Mouse (Mus musculus) kidney, postnatal 4 days (tissue): ENCODE results near the gene Ctrc.
A peak's percentile ranks its signal among the peaks of the same experiment; 100 is the strongest.

ENCODE experiments used
- DNase-seq, 2 experiments: peaks; one replicate each; pipeline ENCODE4 v3.0.0; 2021; ENCODE audit warnings: mixed read lengths in 2 of 2

Gene Ctrc

GRCm38 (mm10) chr4:141866933-141867490, 20.9 kb upstream of the Ctrc start:
- DNase-seq = peak; percentile 60 to 74

- DNase-seq = no peak
Measured at GRCm38 (mm10) chr4:141865600-141865999, 19.4 kb upstream of the Ctrc start.

- no peak for DNase-seq
Measured at GRCm38 (mm10) chr4:141865006-141865405, 18.8 kb upstream of the Ctrc start.

- no peak for DNase-seq
Measured at GRCm38 (mm10) chr4:141864506-141864905, 18.3 kb upstream of the Ctrc start.

- no peak for DNase-seq
Measured at GRCm38 (mm10) chr4:141863726-141864280, 17.6 kb upstream of the Ctrc start.

- DNase-seq = no peak
Measured at GRCm38 (mm10) chr4:141862867-141863266, 16.7 kb upstream of the Ctrc start.

- no peak for DNase-seq
Measured at GRCm38 (mm10) chr4:141861591-141862295, 15.6 kb upstream of the Ctrc start.

GRCm38 (mm10) chr4:141860246-141860841, 14.2 kb upstream of the Ctrc start:
- no peak for DNase-seq

- DNase-seq = no peak
Measured at GRCm38 (mm10) chr4:141859351-141859750, 13.2 kb upstream of the Ctrc start.

- DNase-seq = peak; percentile 60 to 74
Measured at GRCm38 (mm10) chr4:141858501-141858900, 12.3 kb upstream of the Ctrc start.

- DNase-seq = peak; percentile 89 to 90
Measured at GRCm38 (mm10) chr4:141857422-141857930, 11.3 kb upstream of the Ctrc start.

GRCm38 (mm10) chr4:141853437-141853836, 7.3 kb upstream of the Ctrc start:
- peak; percentile 71 to 74 for DNase-seq

GRCm38 (mm10) chr4:141834536-141835095, 11.5 kb downstream of the Ctrc start:
- peak in 1 of 2 experiments; percentile 34 for DNase-seq

- no peak for DNase-seq
Measured at GRCm38 (mm10) chr4:141833911-141834310, 12.2 kb downstream of the Ctrc start.

GRCm38 (mm10) chr4:141831361-141831760, 14.8 kb downstream of the Ctrc start:
- no peak for DNase-seq

- no peak for DNase-seq
Measured at GRCm38 (mm10) chr4:141830381-141830780, 15.8 kb downstream of the Ctrc start.

GRCm38 (mm10) chr4:141828177-141828576, 18.0 kb downstream of the Ctrc start:
- no peak for DNase-seq

- no peak for DNase-seq
Measured at GRCm38 (mm10) chr4:141827401-141827800, 18.8 kb downstream of the Ctrc start.

GRCm38 (mm10) chr4:141826060-141826459, 20.1 kb downstream of the Ctrc start, which contains the start of gene Cela2a:
Cela2a (minus strand) TSS chr4:141826160.
- DNase-seq = no peak

GRCm38 (mm10) chr4:141822979-141823378, 23.2 kb downstream of the Ctrc start:
- DNase-seq = peak; percentile 29 to 43

- DNase-seq = peak; percentile 64 to 68
Measured at GRCm38 (mm10) chr4:141822089-141822488, 24.1 kb downstream of the Ctrc start.

GRCm38 (mm10) chr4:141821178-141821577, 25.0 kb downstream of the Ctrc start:
- DNase-seq = no peak

GRCm38 (mm10) chr4:141819316-141819715, 26.8 kb downstream of the Ctrc start:
- DNase-seq = no peak
